Mouse (Mus musculus) olfactory bulb, adult 2 months (tissue): ENCODE measurements at regions not wholly inside any gene's neighbourhood (a gene's known extent, or its start where the extent isn't known, plus 50 kb on each side); places are given as distances from the start of the nearest gene placed in this dataset.

Source experiments
- CTCF ChIP-seq: fragments of 200-500 bp; IDR thresholded peaks from 2 replicates; pipeline ENCODE4 v1.5.1; 2012; ENCODE audit warnings: low read depth, mild to moderate bottlenecking, low read length, moderate library complexity; ENCODE audit not compliant: insufficient read depth
- POLR2A ChIP-seq: fragments of 200-500 bp; IDR thresholded peaks from 2 replicates; pipeline ENCODE4 v1.6.1; 2012; ENCODE audit warnings: mild to moderate bottlenecking, low read depth, low read length, moderate library complexity; ENCODE audit not compliant: insufficient read depth

DNA sequence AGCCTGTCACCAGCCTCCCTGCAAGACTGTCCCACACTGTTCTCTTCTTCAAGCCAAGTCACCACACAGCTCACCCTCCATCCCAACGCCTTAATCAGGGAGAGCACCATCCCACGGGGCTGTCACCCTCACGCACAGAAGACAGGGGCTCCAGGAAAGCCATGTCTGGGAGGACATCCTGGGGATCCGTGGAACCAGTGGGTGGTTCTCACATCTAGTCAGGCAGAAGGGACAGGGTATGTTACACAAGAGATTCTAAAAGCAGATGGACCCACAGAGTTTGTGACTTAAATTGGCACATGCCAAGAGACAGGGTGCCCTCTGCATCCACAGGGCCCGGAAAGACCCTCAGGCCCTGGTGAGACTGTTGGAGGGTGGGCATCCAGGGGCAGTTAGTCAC lies 101.0 kb upstream of the Thy1 start:
- TF ChIP-seq CTCF (no peak), POLR2A (no peak)
